Mouse (Mus musculus) mature B cell (primary cell): ENCODE results near the gene Syngr1.

Source experiments
- in situ Hi-C: fragments of 300-500 bp; cut with MboI; formaldehyde crosslinking; loops from 2 replicates; pipeline ENCODE4 v1.14.3; 2019

Gene Syngr1

GRCm38 (mm10) chr15:80145397-80145796 is 54.3 kb downstream of the Syngr1 start:
- in situ Hi-C loops: no loop called here

GRCm38 (mm10) chr15:80146153-80146552 is 55.0 kb downstream of the Syngr1 start:
- in situ Hi-C loops: no loop called here

- in situ Hi-C loops: no loop called here
Measured at GRCm38 (mm10) chr15:80147090-80147489, 56.0 kb downstream of the Syngr1 start.

- in situ Hi-C loops: no loop called here
Measured at GRCm38 (mm10) chr15:80147511-80147910, 56.4 kb downstream of the Syngr1 start.

GRCm38 (mm10) chr15:80148565-80148964 is 57.4 kb downstream of the Syngr1 start:
- in situ Hi-C loops: no loop called here

GRCm38 (mm10) chr15:80149517-80149916 is 58.4 kb downstream of the Syngr1 start:
- in situ Hi-C loops: no loop called here

GRCm38 (mm10) chr15:80152663-80153062 is 61.5 kb downstream of the Syngr1 start:
- in situ Hi-C loops: no loop called here

- in situ Hi-C loops: no loop called here
Measured at GRCm38 (mm10) chr15:80153757-80154156, 62.6 kb downstream of the Syngr1 start.

GRCm38 (mm10) chr15:80155707-80156106 is 64.6 kb downstream of the Syngr1 start:
- in situ Hi-C loops: no loop called here

GRCm38 (mm10) chr15:80157197-80157943 is 66.2 kb downstream of the Syngr1 start:
- in situ Hi-C loops: no loop called here

- in situ Hi-C loops: no loop called here
Measured at GRCm38 (mm10) chr15:80158001-80158706, 67.0 kb downstream of the Syngr1 start.

GRCm38 (mm10) chr15:80158707-80159090 is 67.6 kb downstream of the Syngr1 start:
- in situ Hi-C loops: no loop called here

GRCm38 (mm10) chr15:80159286-80159901 is 68.3 kb downstream of the Syngr1 start:
- in situ Hi-C loops: no loop called here

- in situ Hi-C loops: no loop called here
Measured at GRCm38 (mm10) chr15:80160223-80160622, 69.1 kb downstream of the Syngr1 start.

- in situ Hi-C loops: no loop called here
Measured at GRCm38 (mm10) chr15:80160726-80161125, 69.6 kb downstream of the Syngr1 start.

GRCm38 (mm10) chr15:80161199-80161598 is 70.1 kb downstream of the Syngr1 start:
- in situ Hi-C loops: no loop called here

GRCm38 (mm10) chr15:80162401-80162964 is 71.3 kb downstream of the Syngr1 start:
- in situ Hi-C loops: no loop called here

- in situ Hi-C loops: no loop called here
Measured at GRCm38 (mm10) chr15:80163274-80163673, 72.1 kb downstream of the Syngr1 start.

GRCm38 (mm10) chr15:80163716-80164115 is 72.6 kb downstream of the Syngr1 start:
- in situ Hi-C loops: no loop called here

GRCm38 (mm10) chr15:80165396-80165795 is 74.3 kb downstream of the Syngr1 start:
- in situ Hi-C loops: no loop called here
